Mouse (Mus musculus) brain, embryonic 18.5 days (tissue): ENCODE results near the gene Lama1.
A peak's percentile ranks its signal among the peaks of the same experiment; 100 is the strongest.

Source experiments
- DNase-seq: peaks from one replicate; pipeline ENCODE4 v3.0.0-alpha.2; 2012; ENCODE audit warnings: low read depth, low spot score

Lama1 gene

DNA sequence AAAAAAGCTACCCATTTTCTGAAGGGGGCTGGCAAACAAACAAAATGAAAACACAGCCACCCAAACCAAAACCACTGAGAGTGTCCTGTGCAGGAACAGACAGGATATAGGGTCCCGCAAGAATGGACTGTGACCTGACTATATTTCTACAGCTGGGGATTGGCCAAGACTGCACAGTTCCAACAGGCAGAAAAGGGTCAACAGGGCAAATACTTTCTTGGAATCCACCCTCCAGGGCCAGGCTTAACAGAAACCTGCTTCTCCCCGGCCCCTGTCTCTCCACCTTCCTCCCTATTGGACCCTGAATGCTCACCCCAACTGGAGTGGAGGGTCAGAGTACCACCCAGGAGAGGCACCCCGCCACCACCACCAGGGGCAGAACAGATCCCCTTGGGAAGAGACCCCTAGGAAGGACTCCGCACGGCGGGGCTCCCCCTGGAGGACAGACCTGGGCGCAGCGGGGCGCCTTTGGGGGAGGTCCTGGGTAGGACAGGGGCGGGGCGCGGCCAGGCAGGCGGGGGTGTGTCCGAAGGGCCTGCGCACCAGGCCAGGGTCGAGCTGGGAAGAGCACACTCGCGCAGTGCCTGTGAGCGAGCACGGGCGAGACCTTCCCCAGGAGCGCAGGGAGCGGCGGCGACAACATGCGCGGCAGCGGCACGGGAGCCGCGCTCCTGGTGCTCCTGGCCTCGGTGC is at the start of gene Lama1:
Gene Lama1, plus strand, starts transcription at position 566 of the 693 bp plus-strand sequence.
- DNase-seq = no peak

DNA sequence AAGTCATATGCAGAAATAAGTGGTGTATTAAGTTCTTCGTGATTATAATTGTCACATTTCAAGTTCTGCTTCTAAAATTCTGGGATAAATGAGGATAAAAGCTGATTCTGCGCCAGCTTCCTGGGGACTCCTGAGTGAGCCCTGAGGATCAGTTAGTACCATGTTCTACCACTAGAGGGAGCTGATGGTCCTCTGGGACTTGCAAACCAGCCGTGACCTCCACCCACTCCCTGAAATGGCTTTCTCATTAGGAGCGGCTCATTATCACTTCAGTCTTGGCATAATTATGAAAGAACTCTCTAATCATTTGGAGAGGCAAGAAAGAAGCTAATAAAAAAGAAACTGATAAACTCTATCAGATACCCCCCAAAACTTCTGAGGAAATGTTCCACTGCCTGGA is 45.6 kb upstream of the Lama1 start:
- no peak for DNase-seq

DNA sequence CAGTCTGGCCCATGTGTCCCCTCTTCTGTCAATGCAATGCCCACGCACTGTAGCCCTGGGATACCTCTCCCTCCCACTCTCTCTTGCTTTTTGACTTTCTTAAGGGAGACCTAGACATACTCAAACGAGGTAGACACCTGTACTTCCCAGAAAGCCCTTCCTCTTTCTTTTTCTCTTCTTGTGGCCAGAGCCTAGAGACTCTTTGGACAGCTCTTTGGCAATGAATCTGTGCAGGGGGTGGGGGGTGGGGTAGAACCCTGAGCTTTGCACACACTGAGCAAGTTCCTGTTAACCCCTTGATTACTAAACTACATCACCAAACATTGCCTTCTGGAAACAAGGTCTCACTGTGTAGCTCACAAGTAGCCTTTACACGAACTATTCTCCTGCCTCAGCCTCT is 32.8 kb upstream of the Lama1 start:
- no peak for DNase-seq

DNA sequence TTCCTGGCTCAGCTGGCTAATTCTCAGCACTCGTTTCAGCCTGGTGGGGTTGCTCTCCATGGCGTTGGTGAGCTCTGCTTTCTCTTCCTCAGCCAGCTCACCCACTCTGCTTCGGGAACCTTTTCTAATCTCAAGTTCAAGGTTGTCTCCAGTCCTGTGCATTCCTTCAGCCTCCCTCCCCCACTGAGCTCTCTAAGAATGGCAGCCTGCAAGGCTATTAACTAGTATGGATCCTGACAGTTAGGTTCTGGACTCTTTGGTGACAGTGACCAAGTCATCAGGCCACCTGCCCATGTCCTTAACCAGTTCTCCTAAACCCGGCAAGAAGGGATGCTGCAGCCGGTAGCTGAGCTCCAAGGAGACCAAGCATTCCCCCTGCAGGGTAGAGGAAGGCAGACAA is 30.1 kb upstream of the Lama1 start:
- DNase-seq = no peak

GRCm38 (mm10) chr17:67667981-67668380 is 29.1 kb upstream of the Lama1 start:
- peak; percentile 60 for DNase-seq

DNA sequence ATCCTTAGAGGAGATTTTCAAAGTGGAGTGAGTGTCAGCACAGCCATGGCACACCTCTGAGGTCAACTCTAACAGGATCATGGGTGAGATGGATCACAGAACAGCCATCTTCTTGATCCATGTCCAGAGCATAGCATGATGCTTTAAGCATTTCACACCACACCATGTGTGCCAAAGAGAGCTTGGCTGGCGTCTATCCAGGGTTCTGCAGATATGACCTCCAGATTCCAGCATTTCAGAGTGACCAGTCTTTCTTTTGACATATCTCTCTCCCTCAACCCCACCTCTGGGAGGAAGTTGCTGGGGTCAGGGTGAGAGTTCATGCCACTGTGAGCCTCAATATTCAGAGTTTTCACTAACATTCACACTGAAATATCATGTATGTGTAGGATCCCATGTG is 18.5 kb upstream of the Lama1 start:
- no peak for DNase-seq

DNA sequence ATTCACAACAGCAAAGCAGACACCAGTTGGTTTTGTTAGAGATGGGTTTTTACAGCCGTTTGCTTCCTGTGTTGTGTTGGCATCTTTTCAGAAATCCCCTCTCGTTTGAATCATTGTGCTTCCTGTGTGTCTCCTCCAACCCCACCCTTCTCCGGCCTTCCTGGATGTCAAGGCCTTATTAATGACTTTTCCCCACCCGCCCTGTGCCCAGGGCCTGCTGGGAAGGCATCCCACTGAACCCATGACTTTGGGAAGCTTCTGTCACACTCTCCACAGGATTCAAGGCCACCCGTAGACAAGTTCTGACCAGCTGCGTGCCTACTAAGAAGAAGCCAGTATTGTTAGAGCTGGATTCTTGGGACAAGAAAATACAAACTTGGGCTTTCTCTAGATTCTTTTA is 16.0 kb upstream of the Lama1 start:
- no peak for DNase-seq

- DNase-seq = no peak
These were observed 11.9 kb upstream of the Lama1 start for GRCm38 (mm10) chr17:67685022-67685743.

DNA sequence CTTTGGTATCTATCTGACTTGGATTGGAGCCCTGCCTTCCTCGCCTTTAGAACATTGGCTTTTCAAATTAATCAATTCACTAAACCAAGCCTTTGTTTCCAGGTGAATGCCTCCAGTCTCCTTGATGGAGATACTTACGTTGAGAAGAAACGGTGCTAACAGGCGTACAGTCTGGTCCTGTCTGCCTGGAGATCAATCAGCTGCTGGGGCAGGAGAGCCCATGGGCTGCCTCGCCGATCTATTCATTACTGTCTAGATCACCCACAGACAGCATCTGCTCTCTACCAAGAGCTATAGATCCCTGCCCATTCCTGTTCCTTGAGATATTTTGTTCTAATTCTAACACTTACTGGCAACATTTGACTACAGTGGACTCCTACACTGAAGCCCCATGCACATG is 9.6 kb upstream of the Lama1 start:
- DNase-seq = no peak

DNA sequence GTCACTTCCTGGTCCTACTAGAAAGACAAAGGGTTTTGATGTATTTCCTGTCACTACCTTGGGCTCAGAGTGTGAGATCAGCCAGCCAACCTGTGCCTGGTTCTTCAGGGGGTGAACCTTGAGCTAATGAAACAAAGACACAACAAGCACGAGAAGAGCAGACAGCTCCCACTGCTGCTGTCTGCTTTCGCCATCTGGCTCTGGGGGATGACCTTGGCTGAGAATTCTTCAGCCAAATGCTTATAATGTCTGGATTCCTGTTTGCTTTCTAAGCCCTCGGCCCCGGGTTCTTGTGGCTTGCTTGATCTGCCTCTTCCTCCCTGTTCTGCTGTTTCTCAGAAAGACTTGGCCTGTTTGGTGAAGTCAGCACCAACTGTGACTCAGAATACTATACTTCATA is 6.4 kb upstream of the Lama1 start:
- DNase-seq = no peak

- no peak for DNase-seq
These were observed 4.4 kb upstream of the Lama1 start for GRCm38 (mm10) chr17:67692651-67693050.

DNA sequence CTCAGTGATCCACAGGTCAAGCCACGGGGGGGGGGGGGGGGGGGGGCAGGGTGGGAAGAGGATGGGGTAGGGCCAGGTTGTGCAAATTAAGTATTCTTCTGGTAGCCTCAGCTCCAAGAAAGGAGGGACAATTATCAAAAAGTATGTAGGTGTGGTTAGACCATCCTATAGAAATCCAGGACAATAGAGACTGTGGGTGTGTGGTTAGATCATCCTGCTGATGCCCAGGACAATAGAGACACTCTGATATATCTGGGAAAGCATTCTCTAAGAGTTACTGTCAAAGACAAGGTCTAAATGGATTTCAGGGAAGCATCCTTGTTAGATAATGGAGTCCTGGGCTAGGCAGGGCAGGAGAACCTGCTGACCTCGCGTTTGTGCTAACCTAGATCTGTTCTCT is 3.2 kb upstream of the Lama1 start:
- DNase-seq = no peak

- DNase-seq = no peak
These were observed 417 bp downstream of the Lama1 start for GRCm38 (mm10) chr17:67697461-67697891.

DNA sequence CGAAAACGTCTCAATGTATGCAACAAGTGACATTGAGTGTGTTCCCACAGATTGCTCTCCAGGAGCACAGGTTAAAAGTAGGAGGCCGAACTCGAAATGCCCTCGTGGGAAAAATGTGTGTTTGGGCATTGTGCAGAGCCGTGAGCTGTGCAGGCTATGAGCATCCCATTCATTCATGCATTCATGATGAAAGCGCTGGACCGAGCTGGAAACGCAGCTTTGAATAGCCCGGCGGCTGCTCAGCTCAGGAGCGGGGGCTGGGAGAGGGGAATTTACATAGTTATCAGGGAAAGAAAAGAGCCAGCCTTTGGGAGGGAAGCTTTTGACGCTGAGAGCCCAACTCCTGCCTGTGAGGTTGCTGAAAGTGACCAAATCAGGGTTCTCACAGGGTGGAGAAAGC is 1.2 kb downstream of the Lama1 start:
- DNase-seq = no peak

GRCm38 (mm10) chr17:67701761-67702160 is 4.7 kb downstream of the Lama1 start:
- DNase-seq = no peak

- no peak for DNase-seq
These were observed 5.9 kb downstream of the Lama1 start for GRCm38 (mm10) chr17:67702941-67703340.

DNA sequence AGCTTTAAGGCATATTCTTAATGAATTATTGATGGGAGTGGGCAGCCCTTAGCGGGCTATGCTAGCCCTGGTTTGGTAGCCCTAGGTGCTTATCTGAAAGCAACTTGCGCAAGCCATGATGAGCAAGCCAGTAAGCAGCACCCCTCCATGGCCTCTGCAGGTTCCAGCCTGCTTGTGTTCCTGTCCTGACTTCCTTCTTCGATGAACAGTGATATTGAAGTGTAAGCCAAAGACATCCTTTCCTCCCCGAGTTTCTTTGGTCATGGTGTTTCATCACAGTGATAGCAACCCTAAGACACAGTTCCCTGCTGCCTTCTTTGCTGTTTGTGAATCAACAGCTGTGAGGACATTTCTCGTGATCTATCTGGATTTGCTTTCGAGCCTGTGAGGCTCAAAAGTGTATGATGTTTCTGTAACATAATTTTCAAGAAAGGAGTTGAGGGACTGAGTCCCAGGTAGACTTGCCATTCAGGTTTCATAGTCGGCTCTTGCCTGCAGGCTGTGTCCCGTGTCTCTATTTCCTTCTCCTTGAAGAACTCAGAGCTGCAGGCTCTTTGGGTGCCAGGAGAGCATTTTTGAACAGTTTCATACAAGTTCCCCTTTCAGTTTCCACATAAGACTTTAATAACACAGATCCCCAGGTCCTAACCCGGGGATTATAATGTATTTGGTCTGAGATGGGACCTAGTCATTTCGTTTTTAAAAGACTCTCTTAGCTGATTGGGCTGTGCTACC is 8.1 kb downstream of the Lama1 start:
- DNase-seq = no peak

DNA sequence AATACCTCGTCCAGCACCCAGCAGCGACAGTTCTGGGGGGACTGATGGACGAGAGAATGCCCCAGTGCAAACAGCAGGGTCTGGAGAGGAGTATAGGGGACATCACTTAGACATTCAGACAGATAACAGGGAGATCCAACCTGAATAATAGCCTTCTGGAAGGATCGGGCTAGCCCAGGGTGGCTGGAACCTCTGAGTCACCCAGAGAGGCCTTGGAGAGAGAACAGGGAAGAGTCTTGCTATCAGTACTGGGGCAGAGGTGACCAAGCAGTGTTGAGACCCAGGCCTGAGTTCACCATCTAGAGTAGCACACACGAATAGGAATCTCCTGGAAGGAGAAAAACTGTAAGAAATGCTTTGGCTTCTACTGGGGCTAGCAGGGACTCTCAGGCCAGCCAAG is 9.3 kb downstream of the Lama1 start:
- no peak for DNase-seq

DNA sequence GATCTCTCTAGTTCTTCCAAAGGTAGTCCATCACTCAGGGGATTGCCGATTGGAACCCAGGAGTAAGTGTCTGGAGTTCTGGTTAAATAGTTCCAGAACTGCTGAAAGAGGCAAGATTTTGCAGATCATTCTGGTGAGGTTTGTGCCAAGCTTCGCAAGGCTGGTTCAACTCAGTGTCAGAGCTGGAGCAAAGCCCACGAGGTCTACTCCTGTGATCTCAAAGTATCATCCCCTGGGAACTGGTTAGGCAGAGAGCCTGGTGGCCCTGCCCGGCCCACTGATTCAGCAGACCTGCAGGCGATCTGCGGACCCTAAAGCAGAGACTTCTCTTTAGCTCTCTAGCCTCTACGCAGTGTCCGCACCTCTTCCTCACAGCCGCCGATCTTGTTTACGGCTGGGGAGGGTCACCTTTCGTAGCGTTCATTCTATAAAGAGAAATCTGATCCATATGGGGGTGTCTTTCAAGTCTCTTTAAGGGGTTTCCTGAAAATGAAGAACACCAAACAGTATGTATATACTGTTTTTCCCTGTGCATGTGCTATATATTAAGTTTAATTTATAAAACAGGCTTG is 10.8 kb downstream of the Lama1 start:
- DNase-seq = no peak

DNA sequence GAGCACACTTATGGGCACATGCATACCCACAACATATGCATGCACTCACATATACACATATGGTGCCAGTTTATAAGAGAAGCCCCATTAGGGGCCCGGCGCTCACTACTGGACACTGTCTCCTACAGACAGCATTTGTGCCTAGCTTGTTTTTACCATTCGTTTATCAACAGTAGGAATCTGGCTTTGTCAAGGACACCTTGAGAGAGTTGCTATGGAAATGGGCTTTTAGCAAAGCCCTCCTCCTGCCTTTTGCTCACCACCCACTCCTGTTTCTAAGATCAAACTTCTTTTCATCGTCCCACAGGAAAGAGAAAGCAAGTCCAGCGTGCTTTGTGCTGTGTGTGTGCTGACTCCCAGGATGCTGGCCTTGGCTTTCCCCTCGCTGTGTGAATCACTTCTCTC is 13.3 kb downstream of the Lama1 start:
- no peak for DNase-seq

GRCm38 (mm10) chr17:67711361-67711760 is 14.3 kb downstream of the Lama1 start:
- no peak for DNase-seq

GRCm38 (mm10) chr17:67712929-67713328 is 15.9 kb downstream of the Lama1 start:
- DNase-seq = no peak
